Mouse (Mus musculus) telencephalon, adult 2 months (tissue): ENCODE measurements at regions not wholly inside any gene's neighbourhood (a gene's known extent, or its start where the extent isn't known, plus 50 kb on each side); places are given as distances from the start of the nearest gene placed in this dataset.
"Not testable (repeated sequence)": the region's sequence is repeated elsewhere in the genome, so short reads cannot be mapped to it uniquely, and the experiment has no call there.

Source experiments
- DNase-seq: peaks from one replicate; pipeline ENCODE4 v3.0.0-alpha.2; 2011; ENCODE audit warnings: low read depth, low spot score

- no peak for DNase-seq
Measured at GRCm38 (mm10) chr3:6886200-6887052, 266.2 kb upstream of the 1700008P02Rik start.

- DNase-seq: no peak
Measured at GRCm38 (mm10) chr3:6883401-6883800, 263.2 kb upstream of the 1700008P02Rik start.

- DNase-seq: no peak
Measured at GRCm38 (mm10) chr3:6876265-6876664, 256.0 kb upstream of the 1700008P02Rik start.

- DNase-seq: no peak
Measured at GRCm38 (mm10) chr3:6872170-6872569, 251.9 kb upstream of the 1700008P02Rik start.

- no peak for DNase-seq
Measured at GRCm38 (mm10) chr3:6871752-6872151, 251.5 kb upstream of the 1700008P02Rik start.

GRCm38 (mm10) chr3:6866148-6866483 is 245.9 kb upstream of the 1700008P02Rik start:
- DNase-seq: no peak

- DNase-seq: peak; percentile 58
Measured at GRCm38 (mm10) chr3:6865462-6866147, 245.4 kb upstream of the 1700008P02Rik start.

GRCm38 (mm10) chr3:6859866-6860180 is 239.6 kb upstream of the 1700008P02Rik start:
- no peak for DNase-seq

- no peak for DNase-seq
Measured at GRCm38 (mm10) chr3:6858982-6859865, 239.0 kb upstream of the 1700008P02Rik start.

GRCm38 (mm10) chr3:6819332-6819731 is 199.1 kb upstream of the 1700008P02Rik start:
- no peak for DNase-seq

- DNase-seq: no peak
Measured at GRCm38 (mm10) chr3:6812346-6812745, 192.1 kb upstream of the 1700008P02Rik start.

GRCm38 (mm10) chr3:6809381-6809950 is 189.2 kb upstream of the 1700008P02Rik start:
- no peak for DNase-seq

GRCm38 (mm10) chr3:6800092-6800716 is 180.0 kb upstream of the 1700008P02Rik start:
- not testable (repeated sequence) for DNase-seq

GRCm38 (mm10) chr3:6768506-6768905 is 148.3 kb upstream of the 1700008P02Rik start:
- no peak for DNase-seq

GRCm38 (mm10) chr3:6768085-6768484 is 147.8 kb upstream of the 1700008P02Rik start:
- not testable (repeated sequence) for DNase-seq

GRCm38 (mm10) chr3:6759172-6759571 is 138.9 kb upstream of the 1700008P02Rik start:
- DNase-seq: no peak

GRCm38 (mm10) chr3:6757562-6757961 is 137.3 kb upstream of the 1700008P02Rik start:
- no peak for DNase-seq

GRCm38 (mm10) chr3:6750746-6751145 is 130.5 kb upstream of the 1700008P02Rik start:
- not testable (repeated sequence) for DNase-seq

- no peak for DNase-seq
Measured at GRCm38 (mm10) chr3:6731372-6732297, 111.4 kb upstream of the 1700008P02Rik start.

- no peak for DNase-seq
Measured at GRCm38 (mm10) chr3:6730066-6730465, 109.8 kb upstream of the 1700008P02Rik start.
